Comparison of ENCODE assay signal across 8 mouse cellular contexts in the genomic region with DNA sequence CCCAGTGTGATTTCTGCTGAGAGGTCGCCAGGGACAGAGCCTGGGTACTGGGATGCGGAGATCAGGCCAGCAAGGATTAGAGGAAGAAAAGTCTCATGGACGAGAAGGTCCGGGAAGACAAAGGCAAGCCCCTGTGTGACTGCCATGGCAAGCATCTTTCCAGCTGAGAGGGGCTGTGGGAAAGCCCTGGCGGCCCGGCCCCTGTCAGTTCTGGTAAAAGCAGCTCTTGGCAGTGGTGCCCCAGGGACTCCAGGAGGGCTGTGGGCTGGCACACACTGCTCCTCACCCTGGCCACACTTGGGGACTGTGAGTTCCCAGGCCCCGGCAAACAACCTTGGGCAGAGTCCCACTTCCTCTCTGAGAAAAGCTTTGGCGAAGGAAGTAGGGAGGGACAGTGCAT.
DNase-seq lines count a peak whose midpoint lies in the region; ATAC-seq and TF ChIP-seq lines count a peak whose summit lies in the region.

No protein-coding gene starts in this region.

- peaks cover 13% of the 10 kb centered on the region for H3K4me1 ChIP-seq in heart, adult 2 months (ENCODE audit: control insufficient read depth, insufficient read depth, low read length)
- H3K4me1 ChIP-seq in neural tube, embryonic 15.5 days: peaks cover 36% of the 10 kb centered on the region

- TF ChIP-seq EP300 in heart, adult 2 months (IDR thresholded peaks at IDR 0.05; ENCODE audit: insufficient read depth, low read depth, low read length): no peak

- H3K36me3 ChIP-seq in heart, adult 2 months (ENCODE audit: control insufficient read depth, insufficient read depth, low read length): peaks cover 2% of the 10 kb centered on the region; the same call in 1 of the 2 replicates
- no peaks in the 10 kb centered on the region for H3K36me3 ChIP-seq in neural tube, embryonic 15.5 days

- no peaks in the 10 kb centered on the region for H3K9me3 ChIP-seq in neural tube, embryonic 15.5 days (replicated peaks)

- H3K27ac ChIP-seq in heart, adult 2 months: peak overlapping the region; percentile 41
- H3K27ac ChIP-seq in neural tube, embryonic 15.5 days (replicated peaks): peak overlapping the region; percentile 74

- no peak for TF ChIP-seq POLR2A in heart, adult 2 months (IDR thresholded peaks at IDR 0.05; ENCODE audit: insufficient read depth, low read depth, low read length)

- no peaks in the 10 kb centered on the region for H3K27me3 ChIP-seq in heart, adult 2 months (ENCODE audit: control insufficient read depth, insufficient read depth, low read length)
- 0 out of 2 replicates have a peak, but pooled peaks cover 3% of the 10 kb centered on the region for H3K27me3 ChIP-seq in neural tube, embryonic 15.5 days (replicated peaks)

- no peak overlapping the region for H3K4me3 ChIP-seq in heart, adult 2 months
- no peak overlapping the region for H3K4me3 ChIP-seq in neural tube, embryonic 15.5 days (replicated peaks)

- no peaks in the 10 kb centered on the region for H3K79me2 ChIP-seq in heart, adult 2 months (replicated peaks; ENCODE audit: control insufficient read depth, insufficient read depth, low read length)

- no peak for DNase-seq in heart, adult 2 months
- no peak for DNase-seq in heart, postnatal 14 days
- peak; percentile 46 to 56 for DNase-seq in cerebellum, postnatal 14 days
- DNase-seq in layer of hippocampus, adult 9-11 months: peak; percentile 89
- DNase-seq in lung, adult 18-20 months: no peak
- no peak for DNase-seq in spleen, postnatal 36 days (ENCODE audit: low spot score in 2 of 2)
- DNase-seq in thymus, postnatal 10 days (ENCODE audit: low spot score in 2 of 2): no peak

- 54% methylated on average over 8 of the region's 8 CpGs for WGBS in heart, adult 2 months
- WGBS in neural tube, embryonic 15.5 days: 45% methylated on average over 8 of the region's 8 CpGs

- TF ChIP-seq CTCF in heart, adult 2 months (IDR thresholded peaks at IDR 0.05): no peak

- H3K9ac ChIP-seq in heart, adult 2 months (ENCODE audit: low read depth, low read length): no peak overlapping the region; the same call in 1 of the 2 replicates
- no peak overlapping the region for H3K9ac ChIP-seq in neural tube, embryonic 15.5 days (replicated peaks)

- no peak overlapping the region for H3K4me2 ChIP-seq in neural tube, embryonic 15.5 days

- ATAC-seq in neural tube, embryonic 15.5 days (ENCODE audit: low FRiP score): peak; percentile 82

- intact Hi-C loops in heart, adult 2 months (cut with DNase I): loop anchor here (5.0 kb wide), 1 partner anchor 358 kb away; no protein-coding TSS in a partner anchor
- intact Hi-C loops in heart, postnatal 14 days (cut with DNase I): loop anchor here (5.0 kb wide), 2 partner anchors 52 to 298 kb away; no protein-coding TSS in a partner anchor

Comparison
In these comparisons a context has a peak if more than half of its experiments do, and no peak if none do; other contexts are left out.
1. DNase-seq: peak in cerebellum, postnatal 14 days (2 of 2) and layer of hippocampus, adult 9-11 months (single experiment); none in heart, adult 2 months (0 of 2), heart, postnatal 14 days (0 of 2), lung, adult 18-20 months (0 of 2), spleen, postnatal 36 days (0 of 2) and thymus, postnatal 10 days (0 of 2).